26 mouse cellular contexts compared by ENCODE assay signal in the genomic region with DNA sequence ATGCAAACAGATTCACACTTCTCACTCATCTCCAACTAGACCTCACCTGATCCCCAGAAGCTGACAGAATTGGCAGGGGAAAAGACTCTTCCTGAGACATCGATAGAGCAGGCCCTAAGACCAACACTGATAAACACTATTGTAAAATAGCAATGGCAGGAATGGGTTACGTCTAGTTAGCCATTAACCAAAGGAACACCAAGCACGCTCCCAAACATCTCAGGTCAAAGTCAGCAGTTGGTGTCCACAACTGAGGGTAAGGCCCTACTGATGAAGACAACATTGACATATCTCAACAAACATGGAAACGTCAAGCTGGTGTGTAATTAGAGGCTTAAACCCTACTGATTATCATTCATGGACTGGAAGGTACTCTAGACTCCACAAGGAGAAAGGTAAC. TPM values are rescaled to one million over a fixed set of nuclear protein-coding genes. Genes with fewer than 3 reads are reported as not detected.
DNase-seq lines count a peak whose midpoint lies in the region; ATAC-seq lines count a peak whose summit lies in the region.
"Had no signal": no experiment of that assay in that cellular context is flagged by ENCODE, and none has a peak within 500 bp of the region (broad histone marks: within the 10 kb centered on the region; RNA-seq: fewer than 3 reads in every experiment).

No protein-coding gene starts in this region.

- no peak overlapping the region for H3K27ac ChIP-seq in heart, embryonic 10.5 days
- no peak overlapping the region for H3K27ac ChIP-seq in kidney, embryonic 14.5 days (ENCODE audit: low read depth, low read length)
- no peak overlapping the region for H3K27ac ChIP-seq in liver, embryonic 16.5 days (ENCODE audit: low read length)
- no peak overlapping the region for H3K27ac ChIP-seq in hindbrain, embryonic 13.5 days
- H3K27ac ChIP-seq: heart, adult 2 months; heart, embryonic 13.5 days; hindbrain, embryonic 10.5 days; layer of hippocampus, adult 2 months had no signal

- peaks cover 48% of the 10 kb centered on the region for H3K36me3 ChIP-seq in heart, embryonic 10.5 days
- H3K36me3 ChIP-seq in kidney, embryonic 14.5 days (ENCODE audit: control insufficient read depth, insufficient read depth, low read length): peaks cover 21% of the 10 kb centered on the region; the same call in 1 of the 2 replicates
- H3K36me3 ChIP-seq in liver, embryonic 16.5 days (ENCODE audit: control insufficient read depth, insufficient read depth): no peaks in the 10 kb centered on the region
- H3K36me3 ChIP-seq in hindbrain, embryonic 13.5 days: peaks cover 39% of the 10 kb centered on the region

- H3K4me2 ChIP-seq in kidney, embryonic 14.5 days (replicated peaks; ENCODE audit: low read depth, low read length): no peak overlapping the region
- no peak overlapping the region for H3K4me2 ChIP-seq in liver, embryonic 16.5 days (ENCODE audit: low read depth, low read length)
- no peak overlapping the region for H3K4me2 ChIP-seq in hindbrain, embryonic 13.5 days
- H3K4me2 ChIP-seq: heart, embryonic 13.5 days; lung, embryonic 14.5 days had no signal

- peak; percentile 48 for DNase-seq in heart, adult 11 months
- DNase-seq in heart, embryonic 10.5 days (ENCODE audit: low spot score): no peak
- DNase-seq in kidney, adult 8-10 months: peak; percentile 48 to 58
- DNase-seq in kidney, postnatal 36 days: peak; percentile 36 to 65
- DNase-seq: adrenal gland, adult 8-10 months; cerebellum, adult 8-10 months; cerebellum, postnatal 36 days; gastrocnemius, postnatal 25 days; heart, adult 2 months; heart, postnatal 10 days; left cerebral cortex, postnatal 4 days; lung, embryonic 14.5 days; lung, postnatal 14 days; midbrain, embryonic 14.5 days; thymus, postnatal 4 days had no signal

- no peak overlapping the region for H3K4me3 ChIP-seq in heart, embryonic 10.5 days
- H3K4me3 ChIP-seq in kidney, embryonic 14.5 days (ENCODE audit: low read length): no peak overlapping the region
- H3K4me3 ChIP-seq in liver, embryonic 16.5 days (ENCODE audit: low read depth, low read length): no peak overlapping the region
- no peak overlapping the region for H3K4me3 ChIP-seq in hindbrain, embryonic 13.5 days
- H3K4me3 ChIP-seq: heart, adult 2 months; heart, embryonic 13.5 days; hindbrain, embryonic 10.5 days; layer of hippocampus, adult 2 months had no signal

- no peak overlapping the region for H3K9ac ChIP-seq in kidney, embryonic 14.5 days (ENCODE audit: low read depth, low read length)
- H3K9ac ChIP-seq in liver, embryonic 16.5 days (ENCODE audit: low read depth, low read length): no peak overlapping the region
- no peak overlapping the region for H3K9ac ChIP-seq in hindbrain, embryonic 13.5 days
- H3K9ac ChIP-seq: heart, embryonic 13.5 days; lung, embryonic 14.5 days had no signal

- H3K27me3 ChIP-seq in heart, embryonic 10.5 days (ENCODE audit: insufficient read depth, poor library complexity, severe bottlenecking): no peaks in the 10 kb centered on the region
- no peaks in the 10 kb centered on the region for H3K27me3 ChIP-seq in kidney, embryonic 14.5 days (ENCODE audit: control insufficient read depth, insufficient read depth, low read length)
- H3K27me3 ChIP-seq in liver, embryonic 16.5 days (ENCODE audit: control insufficient read depth, insufficient read depth, low read depth, low read length): no peaks in the 10 kb centered on the region
- H3K27me3 ChIP-seq in hindbrain, embryonic 13.5 days: no peaks in the 10 kb centered on the region
- H3K27me3 ChIP-seq: CH12.LX; heart, embryonic 13.5 days had no signal

- H3K4me1 ChIP-seq in heart, embryonic 10.5 days: no peaks in the 10 kb centered on the region
- no peaks in the 10 kb centered on the region for H3K4me1 ChIP-seq in kidney, embryonic 14.5 days (ENCODE audit: control insufficient read depth, insufficient read depth, low read length)
- H3K4me1 ChIP-seq in liver, embryonic 16.5 days (ENCODE audit: control insufficient read depth, low read depth, low read length): peaks cover 5% of the 10 kb centered on the region; the same call in 1 of the 2 replicates
- H3K4me1 ChIP-seq in hindbrain, embryonic 13.5 days (replicated peaks): no peaks in the 10 kb centered on the region
- H3K4me1 ChIP-seq: heart, embryonic 13.5 days; hindbrain, embryonic 10.5 days had no signal

- WGBS in heart, embryonic 10.5 days: 91% methylated on average over 4 of the region's 4 CpGs
- WGBS in kidney, embryonic 14.5 days: 89% methylated on average over 4 of the region's 4 CpGs
- WGBS in liver, embryonic 16.5 days (ENCODE audit: insufficient replicate concordance): 66% methylated on average over 4 of the region's 4 CpGs
- 98% methylated on average over 4 of the region's 4 CpGs for WGBS in hindbrain, embryonic 13.5 days

- no peaks in the 10 kb centered on the region for H3K9me3 ChIP-seq in heart, embryonic 10.5 days
- no peaks in the 10 kb centered on the region for H3K9me3 ChIP-seq in kidney, embryonic 14.5 days (ENCODE audit: control insufficient read depth, low read length)
- H3K9me3 ChIP-seq in liver, embryonic 16.5 days (replicated peaks; ENCODE audit: control insufficient read depth, low read length): no peaks in the 10 kb centered on the region
- H3K9me3 ChIP-seq in hindbrain, embryonic 13.5 days: peaks cover 5% of the 10 kb centered on the region; the same call in 1 of the 2 replicates
- H3K9me3 ChIP-seq: G1E; hindbrain, embryonic 10.5 days had no signal

- ATAC-seq in kidney, embryonic 14.5 days (ENCODE audit: low FRiP score, low TSS enrichment): no peak
- peak; percentile 78 for ATAC-seq in liver, embryonic 16.5 days (ENCODE audit: low read depth)
- ATAC-seq in hindbrain, embryonic 13.5 days (ENCODE audit: low FRiP score): no peak
- ATAC-seq in granulocyte monocyte progenitor cell, adult 5-6 weeks (replicated peaks; ENCODE audit: poor library complexity, severe bottlenecking): no peak
- ATAC-seq: forebrain, embryonic 14.5 days; hindbrain, embryonic 16.5 days had no signal

RNA-seq across cellular contexts. Expression of a gene that starts 39.6 kb away (rescaled TPM):
- 22.3 and 24.8 TPM in 2 replicates for polyA plus RNA-seq in heart, embryonic 10.5 days (2016; fragmentation: Nextera tagmentation; extraction: Ambion mirVana)
- 23.8 and 28.4 TPM in 2 replicates for polyA plus RNA-seq in kidney, embryonic 14.5 days (2014; fragmentation: Nextera tagmentation; extraction: Ambion mirVana)
- polyA plus RNA-seq in liver, embryonic 16.5 days (2015; fragmentation: Nextera tagmentation; extraction: Ambion mirVana): 7.3 and 7.6 TPM in 2 replicates
- 19.5 and 20.5 TPM in 2 replicates for polyA plus RNA-seq in hindbrain, embryonic 13.5 days (2015; fragmentation: Nextera tagmentation; extraction: Ambion mirVana)
- total RNA-seq in granulocyte monocyte progenitor cell, adult 5-6 weeks (2014; fragmentation: Nextera tagmentation): 10.8 and 17.3 TPM in 2 replicates
- 12.6 and 13.0 TPM in 2 replicates for total RNA-seq in granulocyte monocyte progenitor cell, adult 5-6 weeks (2017)
